Mouse (Mus musculus) midbrain, embryonic 11.5 days (tissue): ENCODE measurements around the gene Tspan33. TPM values are rescaled to one million over a fixed set of nuclear protein-coding genes. Genes with fewer than 3 reads are reported as not detected.

Source experiments
- ATAC-seq: fragments of 200-750 bp; cut with Nextera tagmentation; 2 replicates; pipeline ENCODE4 v1.8.0; 2017; ENCODE audit warnings: moderate TSS enrichment, moderate library complexity; ENCODE audit not compliant: low FRiP score
- DNase-seq: peaks from one replicate; pipeline ENCODE4 v3.0.0; 2015; ENCODE audit warnings: low spot score; ENCODE audit errors: missing footprints
- H3K27ac ChIP-seq: fragments of 300-500 bp; sonication (generic); 2 replicates; pipeline ENCODE4 v1.5.1; 2014; ENCODE audit warnings: low read depth, low read length
- H3K27me3 ChIP-seq: fragments of 300-500 bp; sonication (generic); 2 replicates; pipeline ENCODE4 v1.6.1; 2014; ENCODE audit warnings: mild to moderate bottlenecking, low read length, moderate library complexity, mixed read lengths; ENCODE audit not compliant: control insufficient read depth, insufficient read depth
- H3K36me3 ChIP-seq: fragments of 300-500 bp; sonication (generic); 2 replicates; pipeline ENCODE4 v1.6.1; 2014; ENCODE audit warnings: mild to moderate bottlenecking, low read length, moderate library complexity, mixed read lengths; ENCODE audit not compliant: control insufficient read depth, insufficient read depth
- H3K4me1 ChIP-seq: fragments of 300-500 bp; sonication (generic); 2 replicates; pipeline ENCODE4 v1.6.1; 2014; ENCODE audit warnings: low read length; ENCODE audit not compliant: control insufficient read depth, insufficient read depth
- H3K4me2 ChIP-seq: fragments of 300-500 bp; sonication (generic); 2 replicates; pipeline ENCODE4 v1.6.1; 2014; ENCODE audit warnings: mild to moderate bottlenecking, moderate library complexity
- H3K4me3 ChIP-seq: fragments of 300-500 bp; sonication (generic); 2 replicates; pipeline ENCODE4 v1.5.1; 2014; ENCODE audit warnings: low read depth, low read length
- H3K9ac ChIP-seq: fragments of 300-500 bp; sonication (generic); 2 replicates; pipeline ENCODE4 v1.6.1; 2014; ENCODE audit warnings: low read length
- H3K9me3 ChIP-seq: fragments of 300-500 bp; sonication (generic); 2 replicates; pipeline ENCODE4 v1.6.1; 2016; ENCODE audit warnings: low read length; ENCODE audit not compliant: control insufficient read depth
- WGBS: fragments of 180-500 bp; shearing (Covaris S2); extraction: QIAGEN DNeasy Blood & Tissue Kit; methylation state at CpG from one replicate; pipeline ENCODE4 v1.1.7; 2014; 5-methylcytosine and 5-hydroxymethylcytosine counted together
- polyA plus RNA-seq: library from polyadenylated mRNA; unstranded; fragments of >200 nt; fragmentation: Nextera tagmentation; extraction: Ambion mirVana; gene quantifications from 2 replicates; pipeline ENCODE4 v1.2.1, GENCODE M21; 2014

Gene Tspan33
- polyA plus RNA-seq, 1 experiment from 2014 or later: 6.8 TPM

DNA sequence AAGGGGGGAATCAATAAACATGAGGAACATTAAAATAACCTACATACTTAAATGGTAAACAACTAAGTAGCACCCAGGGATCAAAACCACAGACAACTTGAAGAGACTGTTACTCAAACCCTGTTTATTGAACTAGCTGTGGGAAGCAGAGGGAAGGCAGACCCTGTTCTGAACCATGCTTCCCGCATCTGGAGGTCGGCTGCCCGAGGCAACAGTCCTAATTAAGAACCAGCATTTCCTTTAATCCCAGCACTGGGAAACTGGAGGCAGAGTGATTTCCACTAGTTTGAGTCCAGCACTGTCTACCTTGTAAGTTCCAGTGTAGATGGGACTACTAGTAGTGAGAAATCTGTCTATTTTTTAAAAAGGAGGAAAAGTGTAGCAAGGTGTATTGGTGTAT, 17.3 kb downstream of the Tspan33 start:
- peaks cover 19% of the 10 kb centered on the region for H3K4me1 ChIP-seq
- H3K9me3 ChIP-seq: no peaks in the 10 kb centered on the region
- DNase-seq: peak; percentile 77
- H3K27me3 ChIP-seq: no peaks in the 10 kb centered on the region
- WGBS: 69% methylated on average over 3 of the region's 3 CpGs
- ATAC-seq: no peak
- no peak overlapping the region for H3K9ac ChIP-seq
- no peak overlapping the region for H3K4me3 ChIP-seq
- no peaks in the 10 kb centered on the region for H3K36me3 ChIP-seq
- no peak overlapping the region for H3K4me2 ChIP-seq
- H3K27ac ChIP-seq: no peak overlapping the region

DNA sequence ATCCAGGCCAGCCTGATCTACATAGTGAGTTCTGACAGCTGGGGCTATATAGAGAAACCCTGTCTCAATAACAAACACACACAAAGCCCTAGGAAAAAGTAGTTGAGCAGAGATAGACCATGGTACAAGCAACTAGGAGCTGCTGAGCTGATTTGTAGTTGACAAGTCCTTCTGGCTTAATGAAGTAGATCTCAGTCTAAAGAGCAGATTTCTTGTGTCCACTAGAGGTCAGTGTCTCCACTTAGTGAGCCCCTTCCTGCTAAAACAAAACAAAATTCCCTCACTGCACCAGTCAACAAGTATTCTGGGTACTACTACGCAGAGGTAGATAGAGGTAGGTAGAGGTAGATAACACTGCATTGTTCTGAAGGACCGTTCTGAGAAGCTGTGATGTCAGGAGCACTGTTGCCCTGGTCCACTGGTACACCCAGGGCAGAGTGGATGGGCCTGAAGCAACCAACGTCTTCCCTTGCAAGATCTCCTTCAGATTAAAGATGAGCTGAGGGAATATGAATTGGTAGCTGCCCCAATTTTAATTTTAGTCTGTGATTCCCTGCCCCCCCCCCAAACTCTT, 18.1 kb downstream of the Tspan33 start:
- WGBS: 52% methylated on average over 3 of the region's 3 CpGs
- Histone ChIP-seq H3K27me3 (no peaks in the 10 kb centered on the region), H3K9me3 (no peaks in the 10 kb centered on the region), H3K4me2 (no peak overlapping the region), H3K9ac (no peak overlapping the region), H3K4me3 (no peak overlapping the region), H3K36me3 (no peaks in the 10 kb centered on the region), H3K27ac (no peak overlapping the region), H3K4me1 (peaks cover 16% of the 10 kb centered on the region)
- ATAC-seq (peak; percentile 56), DNase-seq (peak; percentile 90)

DNA sequence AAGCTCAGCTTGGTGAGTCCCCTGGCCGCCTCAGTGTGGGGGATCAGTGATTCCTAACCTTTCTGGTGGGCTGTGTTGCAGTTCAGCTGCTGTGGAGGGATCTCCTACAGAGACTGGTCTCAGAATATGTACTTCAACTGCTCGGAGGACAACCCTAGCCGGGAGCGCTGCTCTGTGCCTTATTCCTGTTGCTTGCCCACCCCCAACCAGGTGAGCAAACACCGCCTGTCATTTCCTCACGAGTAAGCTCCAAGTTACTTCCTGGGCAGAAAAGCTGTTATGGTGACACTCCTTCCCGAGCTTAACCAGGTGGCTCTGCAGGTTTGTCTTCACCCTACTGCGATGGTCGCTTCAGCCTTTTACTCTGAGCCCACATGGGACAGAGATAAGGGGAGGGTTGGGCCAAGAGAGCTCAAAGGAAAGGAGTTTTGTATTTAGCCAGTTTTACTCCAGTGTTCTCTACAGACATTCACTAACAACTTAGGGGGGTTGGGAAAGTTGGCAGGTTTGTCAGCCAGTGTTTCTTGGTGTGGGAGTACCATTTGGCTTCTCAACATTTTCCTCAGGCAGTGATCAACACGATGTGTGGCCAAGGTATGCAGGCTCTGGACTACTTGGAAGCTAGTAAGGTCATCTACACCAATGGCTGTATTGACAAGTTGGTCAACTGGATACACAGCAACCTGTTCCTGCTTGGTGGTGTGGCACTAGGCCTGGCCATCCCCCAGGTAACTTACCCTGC, 22.8 kb downstream of the Tspan33 start:
- WGBS: 74% methylated on average over 10 of the region's 10 CpGs
- Histone ChIP-seq H3K4me2 (no peak overlapping the region), H3K36me3 (no peaks in the 10 kb centered on the region), H3K4me1 (peaks cover 20% of the 10 kb centered on the region), H3K9ac (no peak overlapping the region), H3K9me3 (no peaks in the 10 kb centered on the region), H3K4me3 (no peak overlapping the region), H3K27me3 (0 out of 2 replicates have a peak, but pooled peaks cover 2% of the 10 kb centered on the region), H3K27ac (no peak overlapping the region)
- no peak for DNase-seq
- no peak for ATAC-seq

DNA sequence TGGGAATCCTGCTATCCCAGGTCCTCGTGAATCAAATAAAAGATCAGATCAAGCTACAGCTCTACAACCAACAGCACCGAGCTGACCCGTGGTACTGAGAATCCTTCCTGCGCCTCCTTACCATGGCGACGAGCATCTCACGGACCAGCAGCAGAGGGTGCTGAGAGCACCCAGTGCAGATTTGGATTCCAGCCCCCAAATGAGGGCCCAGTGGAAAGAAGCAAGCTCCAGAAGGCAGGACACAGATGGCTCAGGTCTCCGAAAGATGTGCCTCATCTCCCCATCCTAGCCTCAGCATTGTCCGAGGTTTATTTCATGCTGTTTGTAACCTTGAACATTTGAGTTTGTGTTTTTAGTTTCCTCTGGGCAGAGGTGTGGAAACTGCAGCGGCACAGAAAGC, 23.5 kb downstream of the Tspan33 start:
- no peak overlapping the region for H3K4me2 ChIP-seq
- no peak overlapping the region for H3K9ac ChIP-seq
- no peaks in the 10 kb centered on the region for H3K9me3 ChIP-seq
- 0 out of 2 replicates have a peak, but pooled peaks cover 2% of the 10 kb centered on the region for H3K27me3 ChIP-seq
- ATAC-seq: no peak
- H3K4me1 ChIP-seq: peaks cover 20% of the 10 kb centered on the region
- 53% methylated on average over 10 of the region's 10 CpGs for WGBS
- no peaks in the 10 kb centered on the region for H3K36me3 ChIP-seq
- H3K4me3 ChIP-seq: no peak overlapping the region
- DNase-seq: no peak
- no peak overlapping the region for H3K27ac ChIP-seq

DNA sequence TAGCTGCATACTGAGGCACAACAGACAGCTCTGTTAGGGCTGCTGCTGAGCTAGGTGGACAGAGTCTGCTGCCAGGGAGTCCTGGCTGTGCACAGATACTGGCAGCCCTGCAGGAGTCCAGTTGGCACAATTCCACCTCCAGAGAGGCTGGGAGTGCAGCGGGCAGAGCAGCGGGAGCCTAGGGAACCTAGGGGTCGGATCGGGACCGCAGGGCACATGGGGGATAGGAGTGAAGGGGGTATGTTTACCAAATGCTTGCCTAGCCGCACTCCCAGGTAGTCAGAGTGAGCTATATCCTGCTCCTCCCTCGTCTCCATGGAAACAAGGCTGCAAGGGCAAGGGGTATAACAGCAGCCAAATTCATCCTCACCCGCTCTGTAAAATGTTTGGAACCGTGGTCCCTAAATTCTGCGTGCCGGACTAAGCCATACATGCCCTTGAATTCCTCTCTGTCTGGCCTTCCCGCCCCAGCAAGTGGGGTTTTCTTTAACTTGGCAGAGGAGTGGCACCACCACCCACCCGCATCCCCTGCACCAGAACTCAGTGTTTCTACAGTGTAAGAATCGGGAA, 24.0 kb downstream of the Tspan33 start:
- Histone ChIP-seq H3K9ac (no peak overlapping the region), H3K27me3 (0 out of 2 replicates have a peak, but pooled peaks cover 2% of the 10 kb centered on the region), H3K4me3 (no peak overlapping the region), H3K36me3 (no peaks in the 10 kb centered on the region), H3K4me2 (no peak overlapping the region), H3K4me1 (peaks cover 20% of the 10 kb centered on the region), H3K9me3 (no peaks in the 10 kb centered on the region), H3K27ac (no peak overlapping the region)
- ATAC-seq (no peak), DNase-seq (peak; percentile 89)
- WGBS: 18% methylated on average over 14 of the region's 14 CpGs

DNA sequence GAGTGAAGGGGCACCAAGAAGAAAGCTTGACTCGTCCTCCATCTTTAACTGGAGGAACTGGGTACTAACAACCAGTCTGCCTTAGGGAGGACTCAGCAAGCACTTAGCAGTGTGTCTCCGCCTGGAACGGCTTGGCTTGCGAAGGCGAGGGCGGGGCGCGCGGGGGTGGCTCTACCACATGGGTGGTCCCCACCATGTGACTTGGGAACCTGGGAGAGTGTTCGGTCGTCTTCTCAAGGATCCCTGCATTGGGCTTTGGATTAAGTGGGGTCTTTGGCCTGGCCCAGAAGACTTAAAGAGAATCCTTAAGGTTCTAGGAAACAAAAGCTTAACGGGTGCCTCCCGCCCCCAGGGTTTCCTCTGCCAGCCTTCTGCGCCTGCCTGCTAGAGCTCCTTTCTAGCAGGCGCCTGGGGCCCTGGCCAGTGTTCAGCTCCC, 24.9 kb downstream of the Tspan33 start:
- Histone ChIP-seq H3K27ac (no peak overlapping the region), H3K9ac (peak overlapping the region; percentile 56), H3K36me3 (no peaks in the 10 kb centered on the region), H3K9me3 (no peaks in the 10 kb centered on the region), H3K4me3 (peak overlapping the region; percentile 23), H3K4me1 (peaks cover 20% of the 10 kb centered on the region), H3K27me3 (0 out of 2 replicates have a peak, but pooled peaks cover 2% of the 10 kb centered on the region), H3K4me2 (peak overlapping the region; percentile 52)
- peak; percentile 81 for ATAC-seq
- peak; percentile 94 for DNase-seq
- WGBS: 1% methylated on average over 15 of the region's 15 CpGs

DNA sequence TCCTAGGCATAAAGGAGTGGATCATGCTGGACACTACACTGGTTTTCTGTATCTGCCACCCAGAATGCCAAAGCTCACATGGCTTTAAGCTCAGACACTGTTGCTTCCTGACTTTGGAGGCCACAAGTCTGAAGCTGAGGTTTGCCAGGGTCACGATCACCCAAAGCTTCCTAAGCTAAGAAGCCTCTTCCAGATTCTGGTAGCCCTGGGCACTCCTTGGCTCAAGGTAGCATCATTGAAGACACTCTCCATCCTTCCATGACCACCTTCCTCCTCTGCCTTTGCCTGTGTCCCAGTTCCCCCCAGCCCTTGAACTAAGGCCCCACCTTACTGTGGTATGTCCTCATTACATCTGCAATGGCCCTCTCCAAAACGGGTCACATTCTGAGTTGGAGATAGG, 27.9 kb downstream of the Tspan33 start:
- Histone ChIP-seq H3K9me3 (no peaks in the 10 kb centered on the region), H3K36me3 (no peaks in the 10 kb centered on the region), H3K4me3 (no peak overlapping the region), H3K27ac (no peak overlapping the region), H3K9ac (no peak overlapping the region), H3K4me1 (peaks cover 20% of the 10 kb centered on the region), H3K27me3 (0 out of 2 replicates have a peak, but pooled peaks cover 2% of the 10 kb centered on the region), H3K4me2 (no peak overlapping the region)
- DNase-seq (peak; percentile 69), ATAC-seq (no peak)
- 81% methylated on average over 2 of the region's 2 CpGs for WGBS

DNA sequence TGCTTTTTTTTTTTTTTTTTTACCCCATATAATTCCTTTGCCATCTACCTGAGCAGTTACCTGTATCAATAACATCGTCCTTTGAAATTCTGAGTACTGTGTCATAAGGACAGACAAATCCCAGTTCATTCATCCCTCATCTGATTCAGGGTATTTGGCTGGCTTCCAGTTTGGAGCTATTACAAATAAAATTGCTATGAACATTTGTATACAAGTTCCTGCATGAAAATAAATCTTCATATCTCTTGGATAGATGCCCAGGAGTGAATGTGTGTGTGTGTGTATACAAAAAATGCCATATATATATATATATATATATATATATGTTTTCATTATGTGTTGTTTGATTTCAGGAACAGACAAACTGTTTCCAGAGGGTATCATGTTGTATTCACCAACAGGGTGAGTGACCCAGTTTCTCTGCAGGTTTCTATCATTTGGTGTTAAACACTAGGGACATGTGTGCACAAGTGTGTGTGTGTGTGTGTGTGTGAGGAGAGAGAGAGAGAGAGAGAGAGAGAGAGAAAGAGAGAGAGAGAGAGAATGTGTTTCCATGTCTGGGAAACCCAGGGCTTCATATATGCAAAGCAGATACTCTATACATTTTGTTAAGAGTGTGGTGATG, 32.7 kb downstream of the Tspan33 start:
- 79% methylated on average over 1 of the region's 1 CpGs for WGBS
- Histone ChIP-seq H3K4me1 (no peaks in the 10 kb centered on the region), H3K27ac (no peak overlapping the region), H3K9ac (no peak overlapping the region), H3K4me2 (no peak overlapping the region), H3K4me3 (no peak overlapping the region), H3K9me3 (no peaks in the 10 kb centered on the region), H3K27me3 (no peaks in the 10 kb centered on the region), H3K36me3 (no peaks in the 10 kb centered on the region)
- DNase-seq (no peak), ATAC-seq (no peak)

DNA sequence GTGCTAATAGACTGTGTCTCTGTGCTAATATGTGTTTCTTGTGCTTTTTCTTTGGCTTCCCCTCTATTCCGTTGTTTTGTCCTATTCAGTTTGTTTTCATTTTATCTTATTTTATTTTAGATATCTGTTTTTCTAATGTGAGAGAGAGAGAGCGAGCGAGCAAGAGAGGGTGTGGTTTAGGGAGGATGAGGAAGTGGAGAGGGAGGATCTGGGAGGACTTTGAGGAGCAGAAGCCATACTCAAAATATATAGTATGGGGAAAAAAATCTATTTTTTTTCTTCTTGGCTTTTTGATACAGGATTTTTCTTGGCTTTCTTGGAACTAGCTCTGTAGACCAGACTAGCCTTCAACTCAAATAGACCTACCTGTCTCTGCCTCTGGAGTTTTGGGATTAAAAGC, 34.0 kb downstream of the Tspan33 start:
- no peaks in the 10 kb centered on the region for H3K9me3 ChIP-seq
- no peak overlapping the region for H3K4me3 ChIP-seq
- 92% methylated on average over 3 of the region's 3 CpGs for WGBS
- no peaks in the 10 kb centered on the region for H3K36me3 ChIP-seq
- no peaks in the 10 kb centered on the region for H3K4me1 ChIP-seq
- ATAC-seq: no peak
- no peak overlapping the region for H3K9ac ChIP-seq
- DNase-seq: no peak
- no peak overlapping the region for H3K27ac ChIP-seq
- no peak overlapping the region for H3K4me2 ChIP-seq
- H3K27me3 ChIP-seq: no peaks in the 10 kb centered on the region
